Mouse (Mus musculus): ENCODE data around the gene Hoxa6.

DNA sequence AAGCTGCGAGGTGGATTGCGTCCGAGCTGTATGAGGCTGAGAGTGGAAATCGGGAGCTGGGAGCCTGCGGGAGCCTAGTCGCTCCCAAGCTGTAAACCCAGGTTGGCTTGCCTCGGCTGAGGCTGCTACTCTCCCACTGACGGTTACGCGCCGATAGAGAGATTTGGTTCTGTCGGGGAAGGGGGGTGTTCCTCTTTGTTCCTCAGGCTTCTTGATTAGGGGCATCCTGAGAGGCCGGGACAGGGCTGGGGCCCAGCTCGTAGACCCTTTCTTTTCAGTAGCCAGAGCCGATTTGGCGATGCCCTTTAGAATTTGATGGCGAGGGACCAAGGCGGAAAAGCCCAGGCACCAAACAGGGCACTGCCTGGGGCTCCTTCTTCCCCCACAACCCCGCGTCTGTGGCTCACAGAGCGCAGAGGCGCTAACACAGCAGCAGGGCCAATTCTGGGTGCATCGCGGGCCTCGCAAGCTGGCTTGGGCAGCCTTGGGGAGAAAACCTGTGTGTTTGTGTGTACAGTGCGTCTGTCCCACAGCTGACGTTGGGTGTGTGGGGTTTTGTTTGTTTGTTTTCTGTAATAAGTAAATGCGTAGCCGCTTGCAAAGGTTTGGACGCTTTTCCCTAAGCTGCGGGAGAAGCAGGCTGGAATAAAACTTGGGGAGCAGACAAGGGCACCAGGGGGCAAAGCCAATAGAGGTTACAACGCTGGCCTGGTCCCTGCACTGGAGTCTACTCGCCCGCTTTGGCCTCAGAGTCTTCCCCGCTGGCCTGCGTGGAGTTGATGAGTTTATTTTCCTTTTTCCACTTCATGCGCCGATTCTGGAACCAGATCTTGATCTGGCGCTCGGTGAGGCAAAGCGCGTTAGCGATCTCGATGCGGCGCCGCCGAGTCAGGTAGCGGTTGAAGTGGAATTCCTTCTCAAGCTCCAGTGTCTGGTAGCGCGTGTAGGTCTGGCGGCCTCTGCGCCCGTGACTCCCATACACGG, 2.6 kb downstream of the Hoxa6 start:
- TF ChIP-seq CTCF (IDR thresholded peaks at IDR 0.05; ENCODE audit: low read depth, low read length) (no peak), POLR2A (IDR thresholded peaks at IDR 0.05; ENCODE audit: insufficient read depth, low read length) (no peak)

Data from ES-Bruce4 (cell line).